Mouse (Mus musculus) neural tube, postnatal 0 days (tissue): ENCODE results near the gene Olfr447. TPM values are rescaled to one million over a fixed set of nuclear protein-coding genes. Genes with fewer than 3 reads are reported as not detected.

ENCODE experiments used
- polyA plus RNA-seq: library from polyadenylated mRNA; unstranded; fragments of >200 nt; fragmentation: Nextera tagmentation; extraction: Ambion mirVana; gene quantifications from 2 replicates; pipeline ENCODE4 v1.2.1, GENCODE M21; 2015

The Olfr447 gene
- polyA plus RNA-seq = not detected in 2 replicates

DNA sequence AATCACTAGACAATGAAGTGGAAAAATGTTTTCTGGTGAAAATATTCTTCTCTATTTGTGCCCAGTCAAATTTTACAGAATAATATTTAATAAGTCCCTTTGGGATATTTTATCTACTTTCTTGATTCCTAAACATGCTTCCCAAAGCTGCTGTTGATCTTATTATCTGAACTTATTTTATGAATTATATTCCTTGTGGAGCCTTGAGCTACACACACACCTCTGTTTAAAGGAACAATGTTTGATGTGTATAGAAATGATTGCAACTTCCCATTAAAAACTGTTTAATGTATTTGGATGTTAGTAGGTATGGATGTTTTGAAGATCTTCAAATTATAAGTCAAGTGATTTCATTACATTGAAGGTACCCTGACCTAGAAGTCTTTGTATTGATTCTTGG is at the start of gene Olfr447:
Gene Olfr447 (plus strand): TSS at position 301 of the 400 bp plus-strand sequence.

DNA sequence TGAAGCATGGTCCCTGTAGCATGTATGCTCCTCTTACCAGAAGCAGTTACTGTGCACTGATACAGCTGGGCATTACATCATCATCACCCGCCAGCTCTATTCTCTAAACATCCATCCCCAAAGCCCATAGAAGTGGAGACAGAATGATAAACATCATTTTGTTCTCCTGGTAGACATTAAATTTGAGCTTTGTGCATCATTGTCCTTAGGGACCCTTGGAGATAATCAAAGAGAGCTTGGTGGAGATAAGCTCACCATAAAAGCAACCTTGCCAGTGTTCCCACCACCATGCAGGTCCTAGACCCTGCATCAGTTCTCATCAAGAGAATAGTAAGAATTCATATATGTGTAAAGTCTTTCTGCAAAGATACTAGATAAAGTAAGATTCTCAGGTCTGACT is 18.5 kb upstream of the Olfr447 start, which contains the start of gene Olfr448:
Gene Olfr448 (plus strand): TSS at position 301 of the 400 bp plus-strand sequence.

DNA sequence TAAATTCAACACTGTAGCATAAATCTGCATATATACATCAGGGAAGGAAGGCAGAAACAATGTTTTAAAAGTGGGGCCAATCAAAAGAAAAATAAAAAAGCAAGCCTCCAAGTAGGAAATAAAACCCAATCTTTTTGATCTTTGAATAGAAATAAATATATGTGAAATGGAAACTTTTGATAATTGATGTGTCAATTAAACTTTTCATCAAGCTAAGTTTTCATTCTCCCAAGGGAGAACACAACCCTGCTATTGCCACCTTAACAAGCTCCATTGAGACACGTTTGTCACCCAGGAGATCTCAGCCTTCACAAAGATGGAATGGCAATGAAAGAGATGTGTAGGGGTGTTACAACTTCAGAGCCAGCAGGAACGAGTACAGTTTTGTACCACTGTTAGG is 12.4 kb downstream of the Olfr447 start, which contains the start of gene Olfr446:
Gene Olfr446 (plus strand): TSS at position 301 of the 400 bp plus-strand sequence.

DNA sequence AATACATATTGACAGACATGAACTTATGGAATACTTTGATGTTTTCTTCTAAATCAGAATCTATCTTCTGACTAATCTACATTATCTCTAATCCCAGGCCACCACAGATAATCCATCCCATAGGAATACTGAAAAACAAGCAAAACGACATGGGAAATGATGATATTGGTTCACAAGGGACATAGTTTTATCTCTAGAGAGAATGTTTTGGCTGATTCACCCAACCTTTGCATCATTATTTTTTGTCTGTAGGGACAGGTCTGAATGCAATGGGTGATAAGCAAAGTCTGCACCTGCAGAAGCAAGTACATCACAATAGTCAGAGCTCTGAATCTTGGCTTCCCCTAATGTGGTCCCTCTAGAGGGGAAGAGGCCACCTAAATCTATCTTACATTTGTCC is 40.1 kb downstream of the Olfr447 start, which contains the start of gene Olfr444:
Gene Olfr444 (plus strand): TSS at position 301 of the 400 bp plus-strand sequence.

Other genes with a start within 250 kb of the Olfr447 start
- gene Tcaf1, start 198.8 kb upstream of the Olfr447 start, polyA plus RNA-seq = 161 and 171 TPM in 2 replicates
- not detected in 2 replicates for gene Olfr453, start 169.5 kb upstream of the Olfr447 start, polyA plus RNA-seq
- gene Olfr38, start 152.5 kb upstream of the Olfr447 start, polyA plus RNA-seq = not detected in 2 replicates
- not detected in 2 replicates for gene Olfr452, start 123.8 kb upstream of the Olfr447 start, polyA plus RNA-seq
- not detected in 2 replicates for gene Olfr450, start 96.9 kb upstream of the Olfr447 start, polyA plus RNA-seq
- gene Olfr449, start 74.5 kb upstream of the Olfr447 start, polyA plus RNA-seq = not detected in 2 replicates
- not detected in 2 replicates for gene Olfr448, start 18.4 kb upstream of the Olfr447 start, polyA plus RNA-seq
- gene Olfr446, start 12.5 kb downstream of the Olfr447 start, polyA plus RNA-seq = not detected in 2 replicates
- gene Olfr444, start 40.2 kb downstream of the Olfr447 start, polyA plus RNA-seq = not detected in 2 replicates
- not detected in 2 replicates for gene Olfr441, start 197.5 kb downstream of the Olfr447 start, polyA plus RNA-seq
- gene Olfr237-ps1, start 237.7 kb downstream of the Olfr447 start, polyA plus RNA-seq = not detected in 2 replicates